Mouse (Mus musculus) erythroblast, embryonic 14.5 days (primary cell): ENCODE results near the gene Alg9. TPM values are rescaled to one million over a fixed set of nuclear protein-coding genes. Genes with fewer than 3 reads are reported as not detected.
"Not testable (repeated sequence)": the region's sequence is repeated elsewhere in the genome, so short reads cannot be mapped to it uniquely, and the experiment has no call there.

Experiments used
- H3K27me3 ChIP-seq: 2 replicates; pipeline ENCODE4 v1.6.1; 2012; ENCODE audit warnings: inconsistent platforms; ENCODE audit not compliant: control insufficient read depth
- H3K36me3 ChIP-seq: 2 replicates; pipeline ENCODE4 v1.6.1; 2012; ENCODE audit warnings: mild to moderate bottlenecking, inconsistent platforms; ENCODE audit not compliant: control insufficient read depth
- H3K4me1 ChIP-seq: 2 replicates; pipeline ENCODE4 v1.6.1; 2012; ENCODE audit warnings: inconsistent platforms; ENCODE audit not compliant: control insufficient read depth
- H3K4me3 ChIP-seq: replicated peaks from 2 replicates; pipeline ENCODE3; 2012; ENCODE audit warnings: moderate library complexity, mild to moderate bottlenecking, inconsistent platforms
- H3K9me3 ChIP-seq: 2 replicates; pipeline ENCODE4 v1.6.1; 2012; ENCODE audit warnings: low read length, inconsistent platforms, mixed read lengths; ENCODE audit not compliant: control insufficient read depth
- GATA1 ChIP-seq: IDR thresholded peaks from 2 replicates; pipeline ENCODE4 v1.6.1; 2012; ENCODE audit warnings: low read length, inconsistent platforms, mixed read lengths
- TAL1 ChIP-seq: IDR thresholded peaks from 3 replicates; pipeline ENCODE4 v1.6.1; 2012; ENCODE audit warnings: low read length, inconsistent platforms, mixed read lengths
- polyA plus RNA-seq: library from polyadenylated mRNA; stranded (reverse); fragments of >175 nt; gene quantifications from 2 replicates; pipeline ENCODE4 v1.2.3, GENCODE M21; 2012

Gene Alg9
- polyA plus RNA-seq, 1 experiment = 0.31 TPM

GRCm38 (mm10) chr9:50822216-50822615, 47.4 kb downstream of the Alg9 start:
- Histone ChIP-seq H3K4me3 (no peak overlapping the region), H3K27me3 (no peaks in the 10 kb centered on the region), H3K36me3 (peaks cover 38% of the 10 kb centered on the region), H3K9me3 (no peaks in the 10 kb centered on the region), H3K4me1 (peaks cover 55% of the 10 kb centered on the region)
- TF ChIP-seq GATA1 (no peak), TAL1 (no peak)

GRCm38 (mm10) chr9:50823779-50824453, 49.1 kb downstream of the Alg9 start:
- H3K4me3 ChIP-seq = peak overlapping the region; percentile 3

GRCm38 (mm10) chr9:50831514-50831913, 56.7 kb downstream of the Alg9 start:
- TF ChIP-seq TAL1 = no peak
- TF ChIP-seq GATA1 = no peak
- peaks cover 29% of the 10 kb centered on the region for H3K36me3 ChIP-seq
- H3K9me3 ChIP-seq = peaks cover 6% of the 10 kb centered on the region
- peaks cover 14% of the 10 kb centered on the region for H3K4me1 ChIP-seq
- H3K27me3 ChIP-seq = no peaks in the 10 kb centered on the region
- H3K4me3 ChIP-seq = no peak overlapping the region

More at GRCm38 (mm10) chr9:50823779-50824453, 49.1 kb downstream of the Alg9 start:
- Histone ChIP-seq H3K4me1 (peaks cover 45% of the 10 kb centered on the region), H3K9me3 (no peaks in the 10 kb centered on the region), H3K27me3 (no peaks in the 10 kb centered on the region), H3K36me3 (peaks cover 43% of the 10 kb centered on the region)
- peak; percentile 74 for TF ChIP-seq TAL1
- peak; percentile 54 for TF ChIP-seq GATA1

GRCm38 (mm10) chr9:50832162-50832561, 57.3 kb downstream of the Alg9 start:
- peaks cover 6% of the 10 kb centered on the region for H3K9me3 ChIP-seq
- H3K4me3 ChIP-seq = no peak overlapping the region
- TF ChIP-seq TAL1 = no peak
- no peak for TF ChIP-seq GATA1
- no peaks in the 10 kb centered on the region for H3K27me3 ChIP-seq
- H3K36me3 ChIP-seq = peaks cover 28% of the 10 kb centered on the region
- H3K4me1 ChIP-seq = peaks cover 16% of the 10 kb centered on the region

GRCm38 (mm10) chr9:50832582-50832981, 57.8 kb downstream of the Alg9 start:
- not testable (repeated sequence) for H3K27me3 ChIP-seq
- peaks cover 29% of the 10 kb centered on the region for H3K36me3 ChIP-seq
- H3K4me1 ChIP-seq = peaks cover 16% of the 10 kb centered on the region

GRCm38 (mm10) chr9:50833786-50834185, 59.0 kb downstream of the Alg9 start:
- H3K36me3 ChIP-seq = peaks cover 23% of the 10 kb centered on the region
- peaks cover 16% of the 10 kb centered on the region for H3K4me1 ChIP-seq
- no peak for TF ChIP-seq GATA1
- TF ChIP-seq TAL1 = no peak
- peaks cover 6% of the 10 kb centered on the region for H3K9me3 ChIP-seq
- no peak overlapping the region for H3K4me3 ChIP-seq
- H3K27me3 ChIP-seq = no peaks in the 10 kb centered on the region

More at GRCm38 (mm10) chr9:50832582-50832981, 57.8 kb downstream of the Alg9 start:
- H3K4me3 ChIP-seq, H3K9me3 ChIP-seq: not testable (repeated sequence)

- peaks cover 2% of the 10 kb centered on the region for H3K9me3 ChIP-seq
- H3K27me3 ChIP-seq = no peaks in the 10 kb centered on the region
- H3K4me3 ChIP-seq = no peak overlapping the region
- H3K4me1 ChIP-seq = peaks cover 16% of the 10 kb centered on the region
- no peak for TF ChIP-seq GATA1
- TF ChIP-seq TAL1 = no peak
- peaks cover 17% of the 10 kb centered on the region for H3K36me3 ChIP-seq
These were observed 60.4 kb downstream of the Alg9 start for GRCm38 (mm10) chr9:50835068-50835705.

GRCm38 (mm10) chr9:50836097-50836496, 61.3 kb downstream of the Alg9 start:
- Histone ChIP-seq H3K4me1 (peaks cover 24% of the 10 kb centered on the region), H3K27me3 (no peaks in the 10 kb centered on the region), H3K9me3 (no peaks in the 10 kb centered on the region), H3K36me3 (peaks cover 15% of the 10 kb centered on the region), H3K4me3 (no peak overlapping the region)
- no peak for TF ChIP-seq GATA1
- no peak for TF ChIP-seq TAL1

- Histone ChIP-seq H3K4me3 (no peak overlapping the region), H3K9me3 (no peaks in the 10 kb centered on the region), H3K4me1 (peaks cover 15% of the 10 kb centered on the region), H3K36me3 (peaks cover 26% of the 10 kb centered on the region), H3K27me3 (no peaks in the 10 kb centered on the region)
- TF ChIP-seq TAL1 = no peak
- TF ChIP-seq GATA1 = no peak
These were observed 66.4 kb downstream of the Alg9 start for GRCm38 (mm10) chr9:50841079-50841789.
